Mouse (Mus musculus): ENCODE data around the gene Slc19a3. TPM values are rescaled to one million over a fixed set of nuclear protein-coding genes. Genes with fewer than 3 reads are reported as not detected.

Gene Slc19a3
- polyA plus RNA-seq, 2 experiments = 0.04 TPM; not detected in 1

DNA sequence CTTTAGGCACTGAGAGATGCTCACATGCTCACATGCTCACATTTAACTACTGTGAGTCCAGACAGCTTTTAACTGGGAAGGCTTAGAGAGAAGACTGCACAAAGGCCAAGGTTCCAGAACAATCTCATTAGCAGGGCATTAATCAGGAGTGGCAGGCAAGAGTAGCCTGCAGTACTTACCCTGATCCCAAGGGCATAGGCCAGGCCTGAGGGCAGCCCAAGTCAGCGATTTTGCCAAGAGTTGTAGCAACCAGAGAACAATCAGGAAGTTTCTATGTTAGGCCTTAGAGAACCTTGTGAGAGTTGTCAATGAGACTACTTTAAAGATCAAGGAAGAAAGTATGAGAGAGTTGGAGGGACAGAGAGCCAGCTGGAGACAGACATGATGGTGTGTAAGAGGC lies 20.2 kb upstream of the Slc19a3 start:
- no peak overlapping the region for H3K9ac ChIP-seq (replicated peaks)
- no peak for ATAC-seq (ENCODE audit: insufficient read depth)

DNA sequence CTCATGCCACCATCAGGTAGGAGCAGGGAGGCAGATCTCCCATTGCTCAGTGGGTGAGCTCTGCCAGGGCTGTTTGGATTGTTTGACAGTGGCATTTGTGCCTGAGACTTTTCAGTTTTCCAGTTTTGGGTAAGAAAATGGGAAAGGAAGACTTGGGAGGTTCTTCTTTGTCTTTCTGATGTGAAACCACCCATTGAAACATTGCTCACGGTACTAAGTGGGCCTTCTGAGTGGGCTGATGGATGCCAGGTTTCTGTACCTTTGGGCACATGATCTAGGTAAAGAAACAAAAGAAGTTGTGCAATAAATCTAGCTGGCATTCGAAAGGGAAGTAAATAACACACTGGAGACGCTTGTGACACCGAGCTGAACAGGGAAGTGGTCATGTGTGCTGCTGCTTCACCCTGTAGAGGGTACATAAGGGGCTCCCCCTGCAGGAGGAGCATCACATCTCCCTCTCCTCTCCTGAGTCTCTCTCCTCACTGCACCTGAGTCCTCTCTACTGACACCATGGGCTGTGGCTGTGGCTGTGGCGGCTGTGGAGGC lies 6.7 kb upstream of the Slc19a3 start, which contains the start of gene Gm47969:
TSS of gene Gm47969 (plus strand) at position 51 of the 546 bp plus-strand sequence.
- H3K27ac ChIP-seq = no peak within 1 kb of the TSS
- TF ChIP-seq EP300 (IDR thresholded peaks at IDR 0.05; ENCODE audit: low read depth) (no peak), CTCF (IDR thresholded peaks at IDR 0.05; ENCODE audit: low read depth) (0 out of 2 replicates have a peak, but pooled peaks have one; percentile 16)
- H3K4me2 ChIP-seq (ENCODE audit: low read depth) = no peak within 1 kb of the TSS
- no peaks in the 10 kb centered on the region for H3K27me3 ChIP-seq (ENCODE audit: control insufficient read depth, insufficient read depth, low read length)
- H3K9ac ChIP-seq (replicated peaks) = no peak within 1 kb of the TSS
- H3K36me3 ChIP-seq (replicated peaks; ENCODE audit: control insufficient read depth, insufficient read depth, low read depth) = no peaks in the 10 kb centered on the region
- no peaks in the 10 kb centered on the region for H3K9me3 ChIP-seq (ENCODE audit: control insufficient read depth, low read length)
- H3K4me3 ChIP-seq (ENCODE audit: insufficient read depth in 1 of 2, low read depth in 2 of 2, low read length in 2 of 2) = no peak within 1 kb of the TSS
- 28% methylated on average over 5 of the region's 5 CpGs for WGBS (ENCODE audit: insufficient replicate concordance)
- ATAC-seq (ENCODE audit: insufficient read depth) (no peak), DNase-seq (ENCODE audit: low read depth in 3 of 3, low spot score in 3 of 3) (no peak)
- no peaks in the 10 kb centered on the region for H3K4me1 ChIP-seq (replicated peaks; ENCODE audit: control insufficient read depth in 2 of 2, insufficient read depth in 2 of 2, low read length in 1 of 2)

More for the DNA sequence above, 20.2 kb upstream of the Slc19a3 start:
- WGBS (ENCODE audit: insufficient replicate concordance) = 72% methylated on average over 1 of the region's 1 CpGs
- Histone ChIP-seq H3K36me3 (replicated peaks; ENCODE audit: control insufficient read depth, insufficient read depth, low read depth) (no peaks in the 10 kb centered on the region), H3K9me3 (ENCODE audit: control insufficient read depth, low read length) (no peaks in the 10 kb centered on the region), H3K4me1 (replicated peaks; ENCODE audit: control insufficient read depth in 2 of 2, insufficient read depth in 2 of 2, low read length in 1 of 2) (no peaks in the 10 kb centered on the region), H3K4me3 (ENCODE audit: insufficient read depth in 1 of 2, low read depth in 2 of 2, low read length in 2 of 2) (no peak overlapping the region), H3K27ac (no peak overlapping the region), H3K27me3 (ENCODE audit: control insufficient read depth, insufficient read depth, low read length) (no peaks in the 10 kb centered on the region), H3K4me2 (ENCODE audit: low read depth) (no peak overlapping the region)
- TF ChIP-seq EP300 (IDR thresholded peaks at IDR 0.05; ENCODE audit: low read depth) = no peak
- no peak for TF ChIP-seq CTCF (IDR thresholded peaks at IDR 0.05; ENCODE audit: low read depth)
- no peak for DNase-seq (ENCODE audit: low read depth in 3 of 3, low spot score in 3 of 3)

DNA sequence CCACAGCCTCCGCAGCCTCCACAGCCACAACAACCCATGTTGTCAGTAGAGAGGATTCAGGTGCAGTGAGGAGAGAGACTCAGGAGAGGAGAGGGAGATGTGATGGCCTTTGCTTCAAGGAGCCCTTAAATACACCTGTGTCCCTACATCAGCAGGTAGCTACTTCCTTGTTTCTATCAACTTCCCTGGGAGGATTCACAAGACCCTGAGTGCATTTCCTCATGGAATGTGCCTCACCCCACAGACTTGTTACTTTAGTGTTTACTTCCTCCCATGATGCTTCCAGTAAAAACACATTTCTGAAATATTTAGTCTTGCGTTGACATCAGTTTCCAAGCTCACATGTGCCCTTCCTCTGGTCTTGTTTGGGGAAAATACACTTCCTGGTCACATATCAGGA lies 4.1 kb upstream of the Slc19a3 start, which contains the start of gene Krtap28-10:
TSS of gene Krtap28-10 (minus strand) at position 101 of the 400 bp plus-strand sequence.
- TF ChIP-seq EP300 (IDR thresholded peaks at IDR 0.05; ENCODE audit: low read depth) (no peak), CTCF (IDR thresholded peaks at IDR 0.05; ENCODE audit: low read depth) (no peak)
- Histone ChIP-seq H3K4me1 (replicated peaks; ENCODE audit: control insufficient read depth in 2 of 2, insufficient read depth in 2 of 2, low read length in 1 of 2) (no peaks in the 10 kb centered on the region), H3K27me3 (ENCODE audit: control insufficient read depth, insufficient read depth, low read length) (no peaks in the 10 kb centered on the region; the same call in 1 of the 2 replicates), H3K4me3 (ENCODE audit: insufficient read depth in 1 of 2, low read depth in 2 of 2, low read length in 2 of 2) (no peak within 1 kb of the TSS), H3K36me3 (replicated peaks; ENCODE audit: control insufficient read depth, insufficient read depth, low read depth) (no peaks in the 10 kb centered on the region), H3K4me2 (ENCODE audit: low read depth) (no peak within 1 kb of the TSS), H3K27ac (no peak within 1 kb of the TSS), H3K9me3 (ENCODE audit: control insufficient read depth, low read length) (no peaks in the 10 kb centered on the region), H3K9ac (replicated peaks) (no peak within 1 kb of the TSS)
- 49% methylated on average over 2 of the region's 2 CpGs for WGBS (ENCODE audit: insufficient replicate concordance)
- ATAC-seq (ENCODE audit: insufficient read depth) (no peak), DNase-seq (ENCODE audit: low read depth in 3 of 3, low spot score in 3 of 3) (no peak)

DNA sequence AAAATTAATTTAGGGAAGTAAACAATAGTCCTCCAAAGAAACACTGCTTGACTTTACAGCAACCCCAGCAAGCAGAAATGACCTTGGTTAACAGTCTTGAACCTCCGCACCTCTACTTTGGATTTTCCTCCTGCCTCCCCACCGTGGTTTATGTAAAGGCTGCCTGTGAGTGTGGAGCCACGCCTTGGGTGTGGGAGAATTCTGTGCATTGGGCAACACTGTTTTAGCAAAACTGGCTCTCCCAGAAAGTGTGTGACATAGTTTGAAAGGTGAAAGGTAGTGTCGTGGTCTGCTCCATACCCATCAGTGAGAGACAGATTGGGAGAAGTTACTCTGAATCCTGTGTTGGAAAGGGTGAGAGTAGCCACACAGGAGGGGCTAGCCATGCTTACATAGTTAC lies 832 bp upstream of the Slc19a3 start:
- H3K36me3 ChIP-seq (replicated peaks; ENCODE audit: control insufficient read depth, insufficient read depth, low read depth) = no peaks in the 10 kb centered on the region
- no peak overlapping the region for H3K27ac ChIP-seq
- WGBS (ENCODE audit: insufficient replicate concordance) = 48% methylated on average over 4 of the region's 4 CpGs
- no peaks in the 10 kb centered on the region; the same call in 1 of the 2 replicates for H3K27me3 ChIP-seq (ENCODE audit: control insufficient read depth, insufficient read depth, low read length)
- H3K9ac ChIP-seq (replicated peaks) = no peak overlapping the region
- H3K4me3 ChIP-seq (ENCODE audit: insufficient read depth in 1 of 2, low read depth in 2 of 2, low read length in 2 of 2) = no peak overlapping the region
- TF ChIP-seq CTCF (IDR thresholded peaks at IDR 0.05; ENCODE audit: low read depth) (no peak), EP300 (IDR thresholded peaks at IDR 0.05; ENCODE audit: low read depth) (no peak)
- H3K9me3 ChIP-seq (ENCODE audit: control insufficient read depth, low read length) = no peaks in the 10 kb centered on the region
- H3K4me1 ChIP-seq (replicated peaks; ENCODE audit: control insufficient read depth in 2 of 2, insufficient read depth in 2 of 2, low read length in 1 of 2) = no peaks in the 10 kb centered on the region
- ATAC-seq (ENCODE audit: insufficient read depth) (no peak), DNase-seq (ENCODE audit: low read depth in 3 of 3, low spot score in 3 of 3) (no peak)
- H3K4me2 ChIP-seq (ENCODE audit: low read depth) = no peak overlapping the region

DNA sequence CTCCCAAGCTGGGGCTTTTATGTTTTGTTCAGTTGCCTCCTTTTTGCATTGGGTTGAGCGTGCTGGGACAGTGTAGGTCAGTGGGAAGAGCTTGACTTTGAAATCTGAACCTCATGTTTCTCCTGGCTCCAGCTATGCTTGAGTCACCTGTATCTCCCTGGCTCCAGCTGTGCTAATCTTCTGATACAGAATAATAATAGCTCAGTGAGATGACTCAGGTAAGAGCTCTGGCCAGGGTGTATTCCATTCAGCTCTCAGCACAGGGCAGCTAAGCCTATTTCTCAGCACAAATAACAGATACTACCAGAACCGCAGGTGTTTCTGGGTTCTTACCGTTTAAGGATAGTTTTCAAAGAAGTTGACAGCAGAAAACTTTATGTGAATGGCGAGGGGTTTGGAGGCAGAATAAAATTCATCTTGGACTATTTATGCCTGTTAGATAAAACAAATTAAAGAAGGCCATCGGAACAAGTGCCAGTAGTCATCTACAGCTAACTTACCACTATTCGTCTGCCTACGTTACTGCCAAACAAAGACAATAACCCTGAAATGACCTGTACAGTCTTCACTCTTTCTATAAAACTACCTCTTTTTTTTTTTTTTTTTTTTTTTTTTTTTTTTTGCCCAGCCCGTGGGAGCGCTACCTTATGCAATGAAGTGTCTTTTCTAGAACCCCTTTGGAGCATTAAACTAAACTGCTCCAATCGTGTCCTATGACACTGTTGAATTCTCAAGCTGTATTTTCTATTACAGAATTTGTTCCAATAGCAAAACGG lies 1.2 kb downstream of the Slc19a3 start:
- H3K4me1 ChIP-seq (replicated peaks; ENCODE audit: control insufficient read depth in 2 of 2, insufficient read depth in 2 of 2, low read length in 1 of 2) = no peaks in the 10 kb centered on the region

More for the DNA sequence above, 1.2 kb downstream of the Slc19a3 start:
- no peaks in the 10 kb centered on the region; the same call in 1 of the 2 replicates for H3K27me3 ChIP-seq (ENCODE audit: control insufficient read depth, insufficient read depth, low read length)
- TF ChIP-seq CTCF (IDR thresholded peaks at IDR 0.05; ENCODE audit: low read depth) (no peak), EP300 (IDR thresholded peaks at IDR 0.05; ENCODE audit: low read depth) (no peak)
- no peak overlapping the region for H3K27ac ChIP-seq
- H3K4me3 ChIP-seq (ENCODE audit: insufficient read depth in 1 of 2, low read depth in 2 of 2, low read length in 2 of 2) = no peak overlapping the region
- H3K36me3 ChIP-seq (replicated peaks; ENCODE audit: control insufficient read depth, insufficient read depth, low read depth) = no peaks in the 10 kb centered on the region
- H3K4me2 ChIP-seq (ENCODE audit: low read depth) = no peak overlapping the region
- 57% methylated on average over 11 of the region's 11 CpGs for WGBS (ENCODE audit: insufficient replicate concordance)
- no peak for DNase-seq (ENCODE audit: low read depth in 3 of 3, low spot score in 3 of 3)
- no peak overlapping the region for H3K9ac ChIP-seq (replicated peaks)
- no peak for ATAC-seq (ENCODE audit: insufficient read depth)
- H3K9me3 ChIP-seq (ENCODE audit: control insufficient read depth, low read length) = no peaks in the 10 kb centered on the region

Data from liver, embryonic 14.5 days (tissue).